Mouse (Mus musculus) testis, adult 2 months (tissue): ENCODE data around the gene Capsl.

Source experiments
- CTCF ChIP-seq: fragments of 200-500 bp; IDR thresholded peaks from 2 replicates; pipeline ENCODE4 v1.5.1; 2012; ENCODE audit warnings: low read depth, mild to moderate bottlenecking, inconsistent platforms, low read length, moderate library complexity; ENCODE audit not compliant: control insufficient read depth, insufficient read depth, insufficient replicate concordance
- POLR2A ChIP-seq: fragments of 200-500 bp; IDR thresholded peaks from 2 replicates; pipeline ENCODE4 v1.6.1; 2012; ENCODE audit warnings: low read depth, mild to moderate bottlenecking, inconsistent platforms, low read length, moderate library complexity; ENCODE audit not compliant: control insufficient read depth

DNA sequence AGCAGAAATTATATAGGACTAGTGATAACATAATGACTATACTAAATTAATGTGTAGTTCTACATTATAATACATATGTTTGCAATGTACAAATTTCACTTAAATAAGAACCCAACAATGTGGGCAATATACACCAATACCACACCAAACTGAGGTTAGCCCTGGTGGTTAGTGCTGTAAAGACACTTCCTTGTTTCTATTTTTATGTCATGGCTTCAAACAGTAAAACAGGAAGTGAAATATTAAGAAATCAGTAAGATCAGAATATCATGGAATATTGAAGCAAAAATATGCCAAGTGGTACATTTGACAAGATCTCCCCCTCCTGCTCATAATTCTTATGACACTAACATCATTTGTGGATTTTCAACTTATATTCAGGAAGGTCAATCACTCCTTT, 8.0 kb upstream of the Capsl start:
- TF ChIP-seq CTCF (no peak), POLR2A (no peak)
